Mouse (Mus musculus) kidney, adult 2 months (tissue): Measurements from ENCODE around the gene Lyl1.

Experiments used
- CTCF ChIP-seq: fragments of 200-500 bp; conservative IDR thresholded peaks from 2 replicates; pipeline ENCODE4 v1.5.1; 2011; ENCODE audit warnings: low read depth, mild to moderate bottlenecking, control low read depth, low read length, moderate library complexity, mixed read lengths; ENCODE audit not compliant: insufficient read depth, insufficient read length
- POLR2A ChIP-seq: fragments of 200-500 bp; IDR thresholded peaks from one replicate; pipeline ENCODE4 v1.6.1; 2011; ENCODE audit warnings: low read depth, low read length, control low read depth

DNA sequence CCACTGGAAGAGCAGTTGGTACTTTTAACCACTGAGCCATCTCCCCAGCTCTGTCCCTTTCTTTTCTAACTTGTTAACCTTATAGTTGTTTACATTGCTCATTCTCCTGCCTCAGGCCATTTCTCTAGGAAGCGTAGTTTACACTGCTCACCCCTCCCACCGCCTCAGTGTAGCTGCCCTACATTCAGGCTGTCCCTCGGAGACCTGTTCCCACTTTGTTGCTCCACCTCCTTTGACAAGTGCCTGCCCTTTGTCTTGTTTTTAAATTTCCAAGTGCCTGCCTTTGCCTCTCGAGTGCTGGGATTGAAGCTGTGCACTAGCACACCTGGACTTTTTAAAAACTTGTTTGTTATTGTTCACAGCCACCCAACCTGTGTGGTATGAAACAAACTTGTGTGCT, 7.9 kb upstream of the Lyl1 start:
- TF ChIP-seq CTCF (no peak), POLR2A (no peak)
